In genomic region chr2:62323078-62323637, GRCm38 (mm10) we compare ENCODE assay signal across 11 mouse cellular contexts.
DNase-seq lines count a peak whose midpoint lies in the region.
"Had no signal": no experiment of that assay in that cellular context is flagged by ENCODE, and none has a peak within 500 bp of the region (broad histone marks: within the 10 kb centered on the region; RNA-seq: fewer than 3 reads in every experiment).

No protein-coding gene starts in this region.

- DNase-seq in gastrocnemius, adult 18-20 months (ENCODE audit: low spot score): peak; percentile 12
- DNase-seq in gastrocnemius, postnatal 4 days (ENCODE audit: low spot score in 2 of 2): no peak
- DNase-seq in brain, adult 2 months (ENCODE audit: low read depth, low spot score): peak; percentile 88
- peak; percentile 75 for DNase-seq in cerebellum, adult 11 months
- peak; percentile 84 to 93 for DNase-seq in cerebellum, postnatal 25 days
- no peak for DNase-seq in kidney, adult 9 months
- no peak for DNase-seq in ovary, postnatal 36 days (ENCODE audit: low spot score)
- DNase-seq: kidney, adult 2 months; kidney, postnatal 4 days; liver, embryonic 13.5 days; thymus, postnatal 36 days had no signal

Comparison
In these comparisons a context has a peak if more than half of its experiments do, and no peak if none do; other contexts are left out.
1. DNase-seq: peak in gastrocnemius, adult 18-20 months (single experiment), brain, adult 2 months (single experiment), cerebellum, adult 11 months (single experiment) and cerebellum, postnatal 25 days (2 of 2); none in gastrocnemius, postnatal 4 days (0 of 2), kidney, adult 9 months (single experiment) and ovary, postnatal 36 days (single experiment).